Mouse (Mus musculus): Measurements from ENCODE around the gene Tacc2.

Tacc2 gene

DNA sequence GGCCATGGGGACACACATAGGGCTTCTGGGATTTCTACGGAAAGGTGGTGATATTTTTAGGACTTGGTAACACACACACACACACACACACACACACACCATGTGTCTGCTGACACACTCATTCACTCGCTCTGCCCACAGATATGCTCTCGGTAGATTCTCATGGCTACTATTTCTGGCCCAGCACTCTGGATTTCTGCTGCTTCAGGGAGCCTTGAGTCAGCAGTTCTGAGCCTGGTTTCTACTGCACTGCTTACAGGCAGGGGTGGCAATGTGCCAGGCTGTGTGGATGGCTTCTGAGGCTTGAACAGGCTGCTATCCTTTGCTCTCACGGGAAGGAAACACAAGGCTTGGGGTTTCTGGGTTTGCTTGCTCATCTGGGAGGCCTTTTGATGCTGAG is 104.6 kb downstream of the Tacc2 start:
- DNase-seq (ENCODE audit: low read depth, low spot score) = no peak

DNA sequence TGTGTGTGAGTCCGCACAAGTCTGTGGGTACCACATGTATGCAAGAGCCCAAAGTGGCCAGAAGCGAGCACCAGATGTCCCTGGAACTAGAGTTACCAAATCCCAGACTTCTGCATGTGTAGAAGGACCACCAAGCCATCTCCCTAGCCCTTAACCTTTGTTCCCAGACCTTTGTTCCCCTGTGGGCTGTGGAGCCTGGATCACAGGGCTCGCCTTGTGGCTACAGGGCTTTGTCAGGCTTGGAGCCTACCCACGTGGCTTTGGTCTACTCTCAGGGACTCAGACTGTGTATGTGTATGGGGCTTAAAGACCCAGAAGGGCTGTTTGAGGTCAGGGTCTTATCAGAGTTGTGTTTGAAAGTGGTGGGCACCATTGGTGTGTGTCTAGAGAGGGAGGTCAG is 111.4 kb downstream of the Tacc2 start:
- no peak for DNase-seq (ENCODE audit: low read depth, low spot score)

DNA sequence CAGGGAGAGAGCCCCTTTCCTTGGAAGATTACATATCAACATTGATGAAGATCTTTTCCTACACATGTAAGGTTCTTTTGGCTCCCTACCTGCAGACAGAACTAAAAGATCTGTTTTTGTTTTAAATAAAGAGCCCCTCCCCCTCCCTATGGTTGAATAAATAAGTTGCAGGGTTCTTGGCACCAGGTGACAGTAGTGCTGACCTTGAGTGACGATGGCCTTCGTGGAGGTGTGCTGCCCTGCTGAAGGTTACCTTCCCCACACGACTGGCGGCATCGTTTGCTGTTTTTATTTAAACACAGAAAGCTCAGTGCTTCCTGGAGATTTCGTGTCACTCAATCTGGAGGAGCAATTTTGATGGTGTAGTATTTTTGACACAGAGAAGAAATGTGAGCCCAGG is 113.6 kb downstream of the Tacc2 start:
- DNase-seq (ENCODE audit: low read depth, low spot score) = no peak

DNA sequence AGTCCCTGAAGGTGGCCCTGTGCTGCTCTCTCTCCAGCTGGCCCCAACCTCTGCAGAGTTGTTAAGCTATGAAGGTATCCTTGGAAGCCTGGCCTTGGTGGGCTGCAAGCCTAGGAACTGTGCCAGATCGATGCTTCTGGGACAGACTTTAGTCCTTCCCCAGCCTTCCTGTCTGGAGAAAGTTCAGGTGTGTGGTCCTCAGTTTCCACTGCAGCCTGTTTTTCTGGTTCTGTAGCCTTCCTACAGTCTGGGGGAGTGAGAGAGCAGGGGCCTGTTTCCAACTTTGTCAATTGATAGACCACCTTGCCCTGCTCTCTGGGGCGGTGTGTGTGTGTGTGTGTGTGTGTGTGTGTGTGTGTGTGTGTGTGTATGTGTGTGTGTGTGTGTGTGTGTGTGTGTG is 114.7 kb downstream of the Tacc2 start:
- no peak for DNase-seq (ENCODE audit: low read depth, low spot score)

DNA sequence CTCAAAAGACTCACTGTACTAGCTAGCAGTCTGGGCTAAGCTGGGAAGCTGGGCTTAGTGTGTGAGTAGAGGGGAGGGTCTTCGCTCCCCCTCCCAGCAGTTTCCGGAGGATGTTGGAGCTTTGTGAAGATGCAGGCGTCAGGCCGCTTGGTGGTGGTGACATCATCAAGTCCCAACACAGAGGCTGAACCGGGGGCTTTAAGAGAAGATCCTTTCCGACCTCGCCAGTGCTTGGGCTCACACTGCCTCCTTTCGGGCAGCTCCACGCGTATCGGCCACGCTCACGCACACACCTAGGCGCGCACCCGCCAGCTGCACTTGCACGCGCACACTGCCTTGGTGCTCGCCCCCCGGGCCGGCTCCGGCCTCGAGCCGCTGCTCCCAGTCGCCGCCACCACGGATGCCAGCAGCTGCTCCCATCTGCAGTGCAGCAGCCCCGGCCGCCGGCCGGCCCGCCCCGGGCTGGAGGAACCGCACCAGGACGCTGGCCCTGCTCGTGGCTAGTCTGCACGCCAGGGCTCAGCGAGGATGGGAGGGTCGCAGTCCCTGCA is 115.2 kb downstream of the Tacc2 start:
- DNase-seq (ENCODE audit: low read depth, low spot score) = no peak

DNA sequence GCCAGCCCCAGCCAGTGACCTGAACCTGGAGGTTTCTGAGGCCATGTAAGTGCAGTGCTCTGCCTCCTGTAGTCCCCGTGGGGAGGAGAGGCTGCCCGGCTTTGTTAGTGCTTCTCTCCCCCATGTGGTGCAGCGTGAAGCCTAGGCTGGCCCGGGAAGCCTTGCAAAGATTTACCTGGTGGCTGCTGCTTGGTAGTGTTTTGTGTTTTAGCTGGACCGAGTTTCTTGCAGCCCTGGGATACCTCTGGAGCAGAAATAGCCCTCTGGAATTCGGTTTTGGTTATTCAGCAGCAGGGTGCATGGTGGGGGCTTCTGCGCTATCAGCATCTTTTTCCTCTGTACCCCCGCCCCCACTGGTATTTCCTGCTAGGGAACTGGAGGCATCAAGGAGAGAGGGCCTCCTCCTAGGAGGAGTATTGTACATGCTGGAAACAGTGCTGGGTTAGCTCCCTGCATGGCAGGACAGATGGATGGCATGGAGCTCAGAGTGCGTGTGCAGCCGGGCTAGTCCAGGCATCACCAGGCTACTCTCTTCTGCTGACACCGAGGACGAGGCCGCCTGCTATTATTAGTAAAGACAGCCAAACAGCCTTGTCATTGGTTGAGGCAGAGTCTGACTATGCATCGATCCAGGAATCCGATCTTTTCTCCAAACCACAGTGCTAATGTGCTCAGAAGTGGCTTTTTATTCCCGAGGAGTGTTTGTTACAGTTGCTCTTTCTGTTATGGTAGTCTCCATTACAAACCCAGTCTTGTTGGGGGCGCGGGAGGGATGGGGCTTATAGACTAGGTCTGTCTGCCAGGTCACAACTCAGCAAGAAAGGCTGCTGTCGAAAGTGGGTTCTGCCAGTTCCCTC is 115.9 kb downstream of the Tacc2 start:
- no peak for DNase-seq (ENCODE audit: low read depth, low spot score)

DNA sequence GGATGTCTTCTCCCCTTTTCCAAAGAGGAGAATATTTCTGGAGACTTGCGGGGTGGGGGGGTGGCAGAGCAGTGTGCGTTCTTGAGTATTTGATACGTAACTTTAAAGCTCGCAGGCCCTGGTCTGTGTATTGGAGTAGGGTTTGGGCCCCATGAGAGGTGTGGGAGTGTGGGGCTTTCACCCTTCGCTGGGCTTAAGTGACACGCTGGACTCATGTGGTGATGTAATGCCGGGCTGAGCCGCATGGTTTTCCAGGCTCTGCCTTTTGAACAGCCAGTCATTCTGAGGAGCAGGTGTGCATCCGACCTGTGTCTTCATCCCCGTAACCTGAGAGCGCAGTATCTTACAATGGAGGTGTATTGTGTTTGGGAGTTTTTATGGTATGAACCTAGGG is 116.6 kb downstream of the Tacc2 start:
- DNase-seq (ENCODE audit: low read depth, low spot score) = no peak

DNA sequence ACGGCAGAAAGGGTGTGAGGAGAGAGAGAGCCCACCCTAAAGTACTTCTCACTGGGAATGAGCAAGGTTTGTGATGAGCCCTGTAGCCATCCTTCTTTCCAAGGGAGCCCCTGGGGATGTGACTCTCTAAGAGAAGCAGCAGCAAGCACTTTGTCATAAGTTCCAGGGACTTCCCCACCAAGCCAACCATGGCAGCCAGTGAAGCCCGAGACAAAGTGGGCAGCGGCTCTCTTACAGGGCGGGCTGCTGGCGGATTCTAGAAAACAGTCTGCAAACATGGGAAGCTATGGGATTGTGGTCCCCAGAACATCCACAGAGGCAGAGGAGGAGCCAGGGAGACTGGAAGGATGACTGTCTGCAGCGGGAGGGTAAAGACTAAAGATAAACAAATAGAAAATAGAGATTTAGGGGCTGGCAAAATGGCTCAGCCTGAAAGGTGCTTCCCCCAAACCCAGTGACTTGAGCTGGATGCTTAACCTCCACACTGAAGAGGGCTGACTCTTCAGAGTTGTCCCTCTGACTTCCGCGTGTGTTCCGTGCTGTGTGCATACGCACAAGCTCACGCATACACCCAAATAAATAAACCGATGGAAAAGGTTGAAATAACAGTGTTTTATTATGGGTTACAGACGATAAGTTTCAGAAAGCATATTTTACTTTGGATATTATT is 118.6 kb downstream of the Tacc2 start:
- no peak for DNase-seq (ENCODE audit: low read depth, low spot score)

DNA sequence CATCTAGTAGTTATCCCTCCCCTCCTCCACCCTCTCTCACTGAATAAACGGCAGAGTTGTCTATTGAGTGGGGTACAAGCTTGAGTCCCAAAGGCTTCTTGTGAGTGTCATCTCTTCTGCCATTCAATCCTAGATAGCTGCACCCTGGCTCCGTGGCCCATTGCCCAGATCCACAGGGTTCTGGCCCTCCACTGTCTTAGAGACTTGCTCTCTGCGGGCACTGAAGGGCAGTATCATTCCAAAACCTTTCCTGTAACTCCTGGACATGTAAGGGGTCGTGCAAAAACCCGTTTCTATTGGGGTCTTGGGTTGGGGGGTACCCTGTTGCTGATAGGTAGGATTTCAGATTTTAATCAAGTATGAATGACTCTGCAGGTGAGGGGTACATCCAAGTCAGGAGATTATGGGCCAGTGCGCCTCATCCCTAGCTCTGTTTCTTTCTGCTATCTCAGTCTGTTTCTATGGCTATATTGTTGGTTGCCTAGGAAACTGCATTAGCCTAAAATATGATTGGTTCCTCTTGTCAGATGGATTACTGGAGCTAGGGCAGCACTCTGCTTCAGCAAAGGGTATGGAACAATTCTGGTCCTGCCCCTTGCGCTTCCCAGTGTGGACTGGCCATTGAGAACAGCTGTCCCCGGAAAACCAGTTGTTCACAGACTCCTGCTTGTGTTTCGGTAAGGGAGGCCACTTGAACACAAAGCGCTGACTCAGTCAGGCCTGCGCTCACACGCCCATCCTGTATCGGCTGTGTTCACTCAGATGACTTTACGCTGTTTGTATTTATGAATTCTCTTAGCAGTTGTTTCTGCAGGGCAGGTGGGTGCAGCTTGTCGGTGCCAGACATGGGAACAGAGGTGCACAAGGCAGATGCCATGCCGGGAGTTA is 119.4 kb downstream of the Tacc2 start:
- DNase-seq (ENCODE audit: low read depth, low spot score) = no peak

DNA sequence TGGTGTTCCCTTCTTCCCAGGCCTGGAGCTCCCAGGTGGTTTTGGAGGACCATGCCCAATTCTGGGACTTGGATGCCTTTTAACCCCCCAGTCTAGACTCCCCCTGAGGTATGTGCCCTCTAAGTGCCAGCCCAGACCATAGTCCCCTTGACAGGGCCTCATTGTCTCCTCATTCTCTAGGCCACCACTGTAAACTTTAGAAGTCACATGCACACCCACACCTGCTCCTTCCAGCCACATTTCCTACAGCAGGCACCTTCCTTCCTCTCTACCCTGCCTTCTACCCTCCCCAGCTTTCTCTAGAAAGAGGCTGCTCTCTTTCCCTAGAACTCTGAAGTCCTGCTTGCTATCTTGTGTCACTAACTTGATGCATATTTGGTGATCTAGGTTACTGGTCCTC is 121.2 kb downstream of the Tacc2 start:
- DNase-seq (ENCODE audit: low read depth, low spot score) = no peak

DNA sequence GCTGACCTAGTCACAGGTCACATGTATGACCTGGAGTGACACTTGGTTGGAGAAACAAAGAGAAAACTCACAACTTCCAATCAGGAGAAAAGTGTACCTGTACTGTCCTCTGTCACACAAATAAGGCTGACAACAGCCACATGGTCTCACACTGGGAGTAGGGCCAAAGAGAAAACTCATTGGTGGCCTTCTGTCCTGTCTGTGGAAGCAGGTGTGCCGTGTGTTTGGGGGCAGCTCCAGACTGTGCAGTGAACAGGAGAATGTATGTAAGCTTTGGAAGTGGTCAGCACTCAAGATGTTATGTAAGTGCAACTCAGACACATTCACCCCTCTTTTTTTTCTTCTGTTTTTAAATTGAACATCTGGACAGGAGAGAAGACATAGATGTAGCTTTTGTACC is 124.1 kb downstream of the Tacc2 start:
- DNase-seq (ENCODE audit: low read depth, low spot score) = no peak

DNA sequence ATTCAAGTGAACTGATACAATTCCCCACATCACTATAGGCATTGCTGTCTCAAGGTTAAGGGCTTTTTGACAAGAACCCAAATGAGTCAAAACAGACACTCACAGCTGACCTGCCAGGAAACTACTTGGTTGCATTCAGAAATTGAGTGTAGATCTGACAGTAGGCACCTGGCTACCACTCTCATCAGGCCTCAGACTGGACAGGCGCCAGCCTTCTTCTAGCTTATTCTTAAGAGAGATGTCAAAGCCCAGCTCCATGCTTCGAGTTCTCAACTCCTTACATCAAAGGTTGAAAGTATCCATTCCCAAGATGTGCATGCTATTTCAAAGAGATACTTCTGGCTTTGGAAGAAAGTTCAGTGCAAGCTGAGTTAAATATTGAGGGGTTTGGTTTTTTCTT is 128.0 kb downstream of the Tacc2 start:
- DNase-seq (ENCODE audit: low read depth, low spot score) = no peak

DNA sequence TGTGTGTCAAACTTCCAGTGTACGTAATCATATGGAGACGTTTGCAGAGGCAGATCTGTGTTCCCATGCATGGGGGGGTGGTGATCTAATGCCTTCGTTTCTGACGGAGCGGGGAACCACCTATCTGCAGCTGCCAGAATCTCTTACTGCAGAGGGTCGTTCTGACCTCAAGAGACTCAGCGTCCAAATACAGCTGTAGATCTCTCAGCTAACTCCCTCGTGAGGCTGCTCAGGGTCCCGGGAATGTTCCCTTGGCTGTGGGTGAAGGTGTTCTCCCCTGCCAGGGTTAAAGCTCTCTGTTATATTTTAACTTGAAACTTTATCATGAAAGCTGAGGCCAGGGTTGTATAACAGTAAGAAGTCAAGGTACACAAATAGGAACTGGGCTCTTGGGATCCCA is 131.7 kb downstream of the Tacc2 start:
- no peak for DNase-seq (ENCODE audit: low read depth, low spot score)

DNA sequence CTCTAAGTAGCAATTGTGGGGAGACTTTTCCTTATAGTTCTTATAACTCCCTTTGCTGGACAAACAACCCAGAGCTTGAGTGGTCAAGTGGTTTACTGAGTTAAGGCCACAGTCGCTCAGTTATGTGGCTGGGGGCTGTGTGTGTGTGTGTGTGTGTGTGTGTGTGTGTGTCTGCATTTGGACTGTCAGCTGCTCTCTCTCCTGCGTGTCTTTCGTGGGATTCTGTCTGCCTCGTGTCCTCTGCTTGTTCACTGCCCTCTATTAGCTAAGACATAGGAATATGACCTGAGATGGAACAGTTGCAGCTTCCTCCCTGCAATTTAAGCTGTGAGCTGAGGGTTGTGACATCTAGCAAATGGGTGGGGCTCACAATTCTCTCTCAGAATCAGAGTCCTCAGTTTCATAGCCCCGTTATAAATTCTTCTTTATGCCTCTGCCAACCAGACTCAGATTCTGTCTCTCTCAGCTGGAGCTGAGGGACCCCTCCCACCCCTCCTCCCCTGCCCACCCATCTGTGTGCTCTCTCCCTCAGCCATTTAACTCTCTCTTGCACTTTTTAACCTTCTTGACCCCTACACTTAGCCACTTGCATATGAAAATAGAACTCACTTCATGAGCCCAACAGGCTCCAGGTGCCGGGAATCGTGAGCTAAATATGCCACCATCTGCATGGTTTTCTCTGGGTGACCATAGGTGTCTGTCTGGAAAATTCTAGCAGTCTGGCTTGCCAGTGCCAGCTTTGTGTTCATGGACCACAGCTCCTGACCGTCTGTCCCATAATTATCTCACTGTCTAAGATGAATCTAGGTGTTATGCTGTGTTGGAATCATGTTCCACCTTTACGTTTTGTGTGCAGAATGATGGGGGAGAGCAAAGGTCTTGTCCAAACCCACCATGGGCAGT is 132.4 kb downstream of the Tacc2 start:
- DNase-seq (ENCODE audit: low read depth, low spot score) = no peak

DNA sequence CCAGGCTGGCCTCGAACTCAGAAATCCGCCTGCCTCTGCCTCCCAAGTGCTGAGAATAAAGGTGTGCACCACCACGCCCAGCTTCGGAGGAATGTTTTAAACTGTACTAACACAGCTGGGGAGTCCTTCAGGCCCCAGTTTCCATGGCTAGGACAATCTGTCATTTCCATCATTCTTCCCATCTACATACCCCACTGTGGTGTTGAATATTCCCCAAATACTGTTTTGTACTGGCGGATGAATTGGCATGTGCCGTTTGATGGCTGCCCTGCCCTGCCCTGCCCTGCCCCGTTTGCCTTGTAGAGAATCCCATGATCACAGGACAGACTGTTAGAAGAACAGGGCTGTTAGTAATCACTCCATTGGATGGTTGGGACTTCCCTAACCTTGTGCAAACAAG is 134.6 kb downstream of the Tacc2 start:
- DNase-seq (ENCODE audit: low read depth, low spot score) = no peak

DNA sequence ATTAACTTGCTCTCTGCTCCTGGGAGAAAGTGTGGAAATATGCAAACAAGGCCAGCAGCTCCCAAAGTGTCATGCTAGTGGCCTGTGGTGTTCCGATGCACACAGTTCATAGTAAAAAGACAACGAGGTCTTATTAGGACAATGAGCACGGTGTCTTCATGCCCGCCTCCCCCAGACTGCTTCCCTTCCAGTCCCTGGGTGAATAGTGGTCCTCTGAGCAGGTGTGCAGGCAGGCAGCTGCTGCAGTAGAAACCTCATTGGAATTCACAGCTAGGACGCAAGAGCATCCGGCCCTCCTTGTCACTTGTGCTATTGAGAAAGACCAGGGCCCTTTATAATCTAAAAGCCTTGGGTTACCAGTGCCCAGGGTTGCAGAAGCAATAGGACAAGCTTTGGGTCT is 136.1 kb downstream of the Tacc2 start:
- no peak for DNase-seq (ENCODE audit: low read depth, low spot score)

DNA sequence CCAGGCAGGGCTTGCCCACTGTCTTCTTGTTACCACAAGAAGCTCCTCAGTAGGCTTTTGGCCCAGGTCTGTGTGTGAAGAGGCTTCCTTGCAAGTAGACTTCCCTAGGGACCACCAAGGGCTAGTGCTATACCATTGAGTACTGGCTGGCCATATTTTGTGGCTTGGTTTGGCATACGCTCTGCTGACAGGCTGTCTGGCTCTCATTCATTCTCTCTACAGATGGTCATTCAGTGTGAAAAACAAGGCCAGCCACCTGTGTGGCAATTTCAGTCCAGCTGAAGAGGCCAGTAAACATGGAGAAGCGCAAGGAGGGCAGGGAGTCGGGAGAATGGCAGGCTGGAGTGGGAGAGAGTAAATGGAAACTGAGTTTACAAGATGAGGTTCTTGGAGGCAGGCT is 138.2 kb downstream of the Tacc2 start:
- no peak for DNase-seq (ENCODE audit: low read depth, low spot score)

DNA sequence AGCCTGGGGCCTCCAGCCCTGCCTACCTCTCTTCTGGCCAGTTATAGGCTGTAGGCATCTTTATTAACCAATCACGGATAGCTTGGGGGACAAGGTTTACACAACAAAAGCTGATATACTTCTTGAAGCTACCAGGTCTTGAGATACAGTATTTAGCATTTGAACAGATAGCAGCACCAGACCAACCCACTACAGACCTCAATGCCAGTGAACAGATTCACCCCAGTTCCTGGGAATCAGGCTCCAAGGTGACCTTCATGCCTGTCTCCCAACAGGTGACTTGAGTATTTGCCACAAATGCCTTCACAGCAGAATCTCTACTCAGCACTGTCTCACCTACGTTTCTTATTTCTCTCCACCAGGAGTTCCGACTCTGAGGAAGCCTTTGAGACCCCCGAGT is 139.1 kb downstream of the Tacc2 start:
- DNase-seq (ENCODE audit: low read depth, low spot score) = no peak

DNA sequence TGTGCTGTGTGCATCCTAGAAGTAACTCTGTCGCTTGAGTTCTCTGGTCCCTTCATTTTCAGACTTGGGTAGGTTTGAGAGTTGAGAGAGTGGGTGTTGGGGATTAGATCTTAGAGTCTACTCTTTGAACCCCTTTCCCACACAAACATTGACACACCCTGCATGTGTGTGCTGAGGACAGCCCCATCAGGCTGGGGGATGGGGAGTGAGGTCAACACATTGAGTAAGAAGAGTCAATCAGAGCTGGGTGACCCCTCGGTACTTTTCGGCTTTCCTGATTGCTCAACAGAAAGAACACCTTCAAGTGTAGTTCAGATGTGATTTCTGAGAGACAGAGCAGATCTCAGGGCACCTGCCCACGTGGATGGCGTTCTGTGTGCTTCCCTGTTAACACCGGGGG is 139.8 kb downstream of the Tacc2 start:
- DNase-seq (ENCODE audit: low read depth, low spot score) = no peak

DNA sequence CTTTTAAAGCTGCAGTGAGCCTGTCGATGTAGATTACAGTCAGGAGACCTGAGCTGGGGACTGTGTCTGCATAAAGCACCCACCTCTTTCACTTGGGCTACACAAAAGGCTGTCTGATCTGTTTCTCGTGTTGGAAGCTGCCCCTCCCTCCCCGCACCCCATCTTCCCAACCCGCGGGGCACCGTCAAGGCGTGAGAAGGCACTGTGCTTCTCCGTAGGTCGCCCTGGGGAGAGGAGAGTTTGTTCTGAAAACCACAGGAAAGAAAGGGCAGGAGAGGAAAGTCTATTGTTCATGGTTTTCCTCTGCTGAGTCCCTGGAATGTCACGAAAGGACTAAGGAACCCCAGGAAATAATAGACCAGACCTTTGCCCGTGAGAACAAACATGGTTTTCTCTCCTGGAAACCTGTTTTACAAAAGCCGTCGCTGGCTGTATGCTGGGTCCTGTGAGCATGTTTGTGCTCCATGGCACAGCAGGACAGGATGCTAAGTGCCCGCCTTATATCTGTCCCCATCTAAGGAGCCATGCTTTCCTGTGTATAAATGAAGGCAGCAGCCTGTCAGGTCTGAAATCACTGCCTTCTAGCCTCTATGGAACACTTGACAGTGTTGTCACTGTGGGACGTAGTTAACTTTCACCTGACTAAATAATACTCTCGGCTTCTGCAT is 142.8 kb downstream of the Tacc2 start:
- no peak for DNase-seq (ENCODE audit: low read depth, low spot score)

Data from c-Kit-negative CD71-positive TER-119-positive erythroid progenitor cells, embryonic 14.5 days (primary cell).